Mouse (Mus musculus) small intestine, adult 2 months (tissue): ENCODE measurements around the gene Rbm28.

Experiments used
- CTCF ChIP-seq: fragments of 200-500 bp; IDR thresholded peaks from 2 replicates; pipeline ENCODE4 v1.5.1; 2012; ENCODE audit warnings: low read depth, mild to moderate bottlenecking, control low read depth, inconsistent platforms, low read length, moderate library complexity, mixed read lengths; ENCODE audit not compliant: insufficient replicate concordance, insufficient read length; ENCODE audit errors: extremely low read depth
- POLR2A ChIP-seq: fragments of 200-500 bp; IDR thresholded peaks from 2 replicates; pipeline ENCODE4 v1.6.1; 2012; ENCODE audit warnings: low read depth, mild to moderate bottlenecking, control low read depth, inconsistent platforms, low read length, moderate library complexity

GRCm38 (mm10) chr6:29146641-29147040, 18.2 kb downstream of the Rbm28 start:
- TF ChIP-seq CTCF: no peak
- TF ChIP-seq POLR2A: no peak
